Mouse (Mus musculus): ENCODE measurements at regions not wholly inside any gene's neighbourhood (a gene's known extent, or its start where the extent isn't known, plus 50 kb on each side); places are given as distances from the start of the nearest gene placed in this dataset.

DNA sequence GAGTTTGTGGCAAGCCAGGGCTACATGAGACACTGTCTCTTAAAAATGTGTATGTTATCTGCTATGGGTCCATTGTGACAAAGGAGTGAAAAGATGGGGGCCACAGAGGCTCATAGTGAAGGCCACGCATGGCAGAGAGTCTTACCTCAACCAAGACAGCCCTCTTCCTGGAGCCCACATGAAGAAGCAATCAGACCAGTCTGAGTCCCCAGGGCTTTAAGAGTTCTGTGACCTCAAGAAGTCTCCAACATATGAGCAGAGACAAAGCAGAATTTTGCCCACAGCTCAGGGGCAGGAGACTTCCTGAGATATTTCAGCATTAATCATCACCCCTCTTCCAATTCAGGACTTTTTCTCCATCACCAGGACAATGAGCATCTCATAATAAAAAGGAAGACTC is 50.4 kb upstream of the Ankrd34c start:
- no peak for DNase-seq

Small RNAs in the stretch of these regions (microRNA-seq; reads per million reads assigned to microRNA genes)
- gene Mir184, result 45.1 to 58.9 reads per million in 2 experiments
